Mouse (Mus musculus): ENCODE results near the gene Gm21973.

The Gm21973 gene

DNA sequence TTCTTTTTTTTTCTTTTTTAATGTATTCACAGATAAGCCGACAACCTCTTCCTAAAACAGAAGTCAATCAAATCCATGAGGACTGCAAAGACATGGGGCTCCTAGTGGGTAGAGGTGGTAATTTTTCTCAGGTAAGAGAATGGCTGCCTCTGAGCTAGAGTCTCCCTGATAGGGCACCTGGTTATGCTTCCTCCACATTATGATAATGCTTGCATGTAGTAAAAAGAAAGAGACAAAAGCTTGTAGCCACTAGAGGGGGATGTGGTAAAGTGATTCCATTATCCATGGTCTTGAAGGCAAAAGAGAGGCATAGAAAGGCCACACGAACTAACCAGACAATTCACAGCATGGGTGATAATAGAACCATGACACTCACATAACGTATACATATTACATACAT lies 75.2 kb downstream of the Gm21973 start:
- no peak for DNase-seq (ENCODE audit: low spot score)

DNA sequence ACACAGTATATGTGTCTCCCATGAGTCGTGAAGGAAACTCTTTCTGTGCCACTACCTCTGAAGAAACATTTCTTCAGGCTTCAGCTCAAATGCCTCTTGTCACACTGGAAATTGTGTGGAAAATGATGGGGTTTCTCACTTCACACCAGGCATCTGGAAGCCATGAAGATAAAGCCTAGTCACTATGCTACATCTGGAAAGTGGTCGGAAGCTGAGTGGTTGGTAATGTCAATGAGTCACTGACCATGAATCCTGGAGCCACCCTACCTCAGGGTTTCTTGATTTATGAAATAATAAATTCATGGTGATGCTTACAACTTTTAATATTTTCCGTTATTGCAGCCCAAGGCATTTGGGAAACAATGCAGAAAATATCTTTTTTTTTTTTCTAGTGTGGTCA lies 84.7 kb downstream of the Gm21973 start:
- DNase-seq (ENCODE audit: low spot score) = no peak

DNA sequence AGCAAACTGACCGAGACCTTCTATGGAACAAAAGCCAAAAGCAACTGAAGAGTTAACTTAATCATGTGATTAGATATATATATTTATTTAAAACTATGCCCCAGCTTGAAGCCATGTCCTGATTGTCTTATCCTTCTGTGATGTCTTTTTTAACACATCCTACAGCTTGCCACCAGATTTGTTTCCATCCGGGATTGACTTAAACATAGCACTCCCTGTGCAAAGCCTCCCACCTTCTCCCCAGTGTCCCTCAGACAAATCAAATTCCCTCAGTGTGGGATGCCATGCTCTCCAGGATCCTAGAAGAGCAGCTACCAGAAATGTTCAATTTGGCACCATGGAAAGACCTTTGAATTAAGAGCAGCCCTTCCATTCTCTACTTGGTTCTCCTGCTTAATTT lies 85.7 kb downstream of the Gm21973 start:
- no peak for DNase-seq (ENCODE audit: low spot score)

DNA sequence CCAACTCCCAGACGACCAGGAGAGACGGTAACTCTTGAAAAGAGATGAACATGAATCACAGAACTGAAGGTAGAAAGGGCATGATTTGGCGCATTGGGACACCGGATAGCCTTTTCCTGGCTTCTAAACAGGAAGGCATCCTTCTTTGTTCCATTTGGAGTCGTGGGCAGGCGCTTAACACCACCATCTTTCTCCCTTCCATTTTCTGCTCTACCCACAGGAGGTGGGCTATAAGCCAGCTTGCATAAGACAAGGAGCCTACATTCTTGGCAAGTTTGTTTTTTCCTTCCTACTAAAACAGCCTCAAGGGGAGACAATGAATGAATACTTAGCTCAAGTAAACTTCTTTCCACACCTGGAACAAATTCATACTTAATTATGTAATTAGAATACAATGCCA lies 88.5 kb downstream of the Gm21973 start:
- no peak for DNase-seq (ENCODE audit: low spot score)

DNA sequence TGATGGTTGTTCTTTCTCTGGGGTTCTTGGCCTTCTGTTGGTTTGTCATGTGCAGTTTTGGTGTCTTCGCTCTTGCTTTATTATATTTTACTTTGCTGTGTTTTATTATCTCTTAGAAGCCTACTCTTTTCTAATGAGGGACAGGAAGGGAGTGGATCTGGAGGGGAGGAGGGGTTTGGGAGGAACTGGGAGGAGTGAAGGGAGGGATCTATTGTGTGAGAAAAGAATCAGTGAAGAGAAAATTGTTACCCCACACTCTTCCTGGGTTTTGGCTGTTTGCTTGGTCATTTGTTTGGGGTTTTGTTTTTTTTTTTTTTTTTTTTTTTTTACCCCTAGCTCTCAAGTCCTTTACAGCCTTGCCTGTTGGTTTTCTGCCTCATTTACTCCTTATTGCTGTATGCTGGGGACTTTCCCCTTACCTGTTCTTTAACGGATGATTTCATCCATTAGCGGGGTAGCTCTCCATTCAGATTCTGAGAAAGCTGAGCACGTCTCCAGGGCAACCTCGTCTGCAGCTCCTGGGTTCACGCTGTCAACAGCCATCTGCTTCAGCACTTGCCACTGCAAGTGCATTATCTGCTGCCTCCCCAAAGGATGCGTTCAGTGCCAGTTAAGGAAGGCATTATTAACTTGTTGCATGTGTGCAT lies 96.1 kb downstream of the Gm21973 start:
- no peak for DNase-seq (ENCODE audit: low spot score)

DNA sequence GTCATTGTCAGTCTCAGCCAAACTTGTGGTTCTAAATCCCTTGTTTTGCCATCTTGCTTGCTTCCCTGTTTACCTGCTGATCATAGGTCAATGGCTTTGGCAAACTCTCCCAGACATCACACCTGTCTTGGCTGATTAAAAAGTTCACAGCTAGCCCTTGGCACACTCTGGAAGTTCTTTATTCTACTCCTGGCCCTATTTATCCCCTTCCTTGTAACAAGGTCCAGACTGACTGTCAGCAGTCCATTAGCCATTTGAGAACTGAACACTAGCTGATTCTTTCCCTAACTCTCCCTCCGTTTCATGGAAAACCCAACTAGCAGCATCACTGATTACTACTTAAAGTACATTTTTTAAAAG lies 96.6 kb downstream of the Gm21973 start:
- no peak for DNase-seq (ENCODE audit: low spot score)
